Mouse (Mus musculus): ENCODE data around the gene Srpk2.

The Srpk2 gene

GRCm38 (mm10) chr5:23672136-23672535, 12.3 kb downstream of the Srpk2 start:
- DNase-seq = peak; percentile 88

- DNase-seq = peak; percentile 46
These were observed 13.5 kb downstream of the Srpk2 start for GRCm38 (mm10) chr5:23670880-23671279.

- peak; percentile 76 for DNase-seq
These were observed 18.5 kb downstream of the Srpk2 start for GRCm38 (mm10) chr5:23665906-23666305.

- DNase-seq = no peak
These were observed 23.2 kb downstream of the Srpk2 start for GRCm38 (mm10) chr5:23661191-23661590.

DNA sequence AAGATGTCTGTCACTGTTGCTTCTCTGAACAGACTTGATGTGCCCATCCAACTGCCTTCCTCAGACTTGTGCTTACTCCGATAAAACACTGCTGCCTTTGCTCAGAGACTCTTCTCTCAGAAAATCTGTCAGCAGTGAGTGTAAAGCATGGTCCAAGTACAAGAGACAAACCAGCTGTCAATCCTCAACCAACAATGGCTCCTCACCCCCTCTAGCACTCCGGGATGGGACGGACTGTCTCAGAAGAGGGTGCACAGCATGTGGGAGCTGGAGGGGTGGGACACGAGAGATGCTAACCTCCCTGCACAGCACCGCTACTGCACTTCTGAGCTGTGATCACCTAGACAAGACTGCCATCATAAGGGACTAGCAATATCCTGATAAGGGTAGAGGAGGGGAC, 26.4 kb downstream of the Srpk2 start:
- peak; percentile 63 for DNase-seq

GRCm38 (mm10) chr5:23656590-23656989, 27.8 kb downstream of the Srpk2 start:
- no peak for DNase-seq

- DNase-seq = peak; percentile 50
These were observed 29.4 kb downstream of the Srpk2 start for GRCm38 (mm10) chr5:23655030-23655429.

- DNase-seq = peak; percentile 31
These were observed 32.1 kb downstream of the Srpk2 start for GRCm38 (mm10) chr5:23652326-23652725.

GRCm38 (mm10) chr5:23651786-23652185, 32.6 kb downstream of the Srpk2 start:
- peak; percentile 43 for DNase-seq

GRCm38 (mm10) chr5:23650504-23650903, 33.9 kb downstream of the Srpk2 start:
- DNase-seq = peak; percentile 62

DNA sequence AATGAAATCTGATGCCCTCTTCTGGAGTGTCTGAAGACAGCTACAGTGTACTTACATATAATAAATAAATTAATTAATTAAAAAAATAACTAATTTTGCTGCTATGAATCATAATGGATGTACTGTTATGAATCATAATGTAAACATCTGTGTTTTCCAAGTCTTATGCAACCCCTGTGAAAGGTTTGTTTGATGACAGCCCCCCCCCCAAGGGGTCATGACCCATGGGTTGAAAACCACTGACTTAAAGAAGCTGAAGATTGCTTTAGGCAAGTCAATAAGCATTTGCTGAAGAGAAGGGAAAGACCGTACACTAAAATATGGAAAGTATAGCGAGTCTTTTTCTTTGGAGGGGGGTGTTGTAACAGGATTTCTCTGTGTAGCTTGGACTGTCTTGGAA, 35.2 kb downstream of the Srpk2 start:
- peak; percentile 15 for DNase-seq

GRCm38 (mm10) chr5:23645671-23646070, 38.7 kb downstream of the Srpk2 start:
- DNase-seq = peak; percentile 21

GRCm38 (mm10) chr5:23639193-23639592, 45.2 kb downstream of the Srpk2 start:
- DNase-seq = peak; percentile 59

DNA sequence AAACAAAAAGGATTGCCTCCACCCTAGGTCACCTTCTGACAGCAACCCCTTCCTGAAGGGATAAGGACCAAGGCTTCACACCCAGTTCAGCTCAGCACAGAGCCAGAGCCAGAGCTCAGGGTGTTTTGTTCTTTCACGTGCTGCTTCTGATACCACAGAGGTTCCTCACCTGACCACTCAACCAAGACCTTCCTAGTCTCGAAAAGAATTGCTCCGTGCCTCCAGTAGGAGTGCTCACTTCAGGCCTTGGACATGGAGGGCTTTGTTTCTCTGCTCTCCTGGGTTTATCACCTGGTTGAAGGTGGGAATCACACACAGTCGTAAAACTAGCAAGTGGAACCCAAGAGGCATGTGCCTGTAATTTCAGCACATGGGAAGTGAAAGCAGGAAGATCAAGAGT, 46.4 kb downstream of the Srpk2 start:
- peak; percentile 61 for DNase-seq

GRCm38 (mm10) chr5:23637337-23637736, 47.1 kb downstream of the Srpk2 start:
- peak; percentile 77 for DNase-seq

- peak; percentile 43 for DNase-seq
These were observed 52.9 kb downstream of the Srpk2 start for GRCm38 (mm10) chr5:23631490-23631889.

GRCm38 (mm10) chr5:23627221-23627620, 57.2 kb downstream of the Srpk2 start:
- DNase-seq = peak; percentile 88

GRCm38 (mm10) chr5:23626173-23626572, 58.2 kb downstream of the Srpk2 start:
- peak; percentile 51 for DNase-seq

- no peak for DNase-seq
These were observed 63.8 kb downstream of the Srpk2 start for GRCm38 (mm10) chr5:23620621-23621020.

GRCm38 (mm10) chr5:23618656-23619055, 65.8 kb downstream of the Srpk2 start:
- DNase-seq = peak; percentile 73

GRCm38 (mm10) chr5:23617104-23617415, 67.4 kb downstream of the Srpk2 start:
- DNase-seq = peak; percentile 91

GRCm38 (mm10) chr5:23616270-23617103, 67.9 kb downstream of the Srpk2 start:
- DNase-seq = peak; percentile 93

GRCm38 (mm10) chr5:23615586-23616269, 68.7 kb downstream of the Srpk2 start:
- peak; percentile 41 for DNase-seq

- DNase-seq = peak; percentile 92
These were observed 71.6 kb downstream of the Srpk2 start for GRCm38 (mm10) chr5:23612856-23613255.
